Mouse (Mus musculus) limb, embryonic 10.5 days (tissue): Measurements from ENCODE around the gene Btbd2. TPM values are rescaled to one million over a fixed set of nuclear protein-coding genes. Genes with fewer than 3 reads are reported as not detected.

ENCODE experiments used
- DNase-seq: peaks from one replicate; pipeline ENCODE4 v3.0.0-alpha.2; 2017; ENCODE audit warnings: low spot score
- H3K27ac ChIP-seq: fragments of 300-500 bp; sonication (generic); 2 replicates; pipeline ENCODE4 v1.5.1; 2016; ENCODE audit warnings: mild to moderate bottlenecking
- H3K27me3 ChIP-seq: fragments of 300-500 bp; sonication (generic); 2 replicates; pipeline ENCODE4 v1.6.1; 2016; ENCODE audit warnings: low read depth, mild to moderate bottlenecking; ENCODE audit not compliant: poor library complexity, severe bottlenecking
- H3K36me3 ChIP-seq: fragments of 300-500 bp; sonication (generic); 2 replicates; pipeline ENCODE4 v1.6.1; 2016; ENCODE audit warnings: mild to moderate bottlenecking, moderate library complexity
- H3K4me1 ChIP-seq: fragments of 300-500 bp; sonication (generic); 2 replicates; pipeline ENCODE4 v1.6.1; 2016
- H3K4me3 ChIP-seq: fragments of 300-500 bp; sonication (generic); 2 replicates; pipeline ENCODE4 v1.5.1; 2016; ENCODE audit warnings: mild to moderate bottlenecking, moderate library complexity
- H3K9me3 ChIP-seq: fragments of 300-500 bp; sonication (generic); replicated peaks from 2 replicates; pipeline ENCODE4 v1.6.1; 2016; ENCODE audit warnings: mild to moderate bottlenecking
- WGBS: fragments of 180-500 bp; shearing (Covaris S2); methylation state at CpG from one replicate; pipeline ENCODE4 v1.1.7; 2016; 5-methylcytosine and 5-hydroxymethylcytosine counted together
- polyA plus RNA-seq: library from polyadenylated mRNA; unstranded; fragments of >200 nt; fragmentation: Nextera tagmentation; extraction: Ambion mirVana; gene quantifications from 2 replicates; pipeline ENCODE4 v1.2.1, GENCODE M21; 2016

The Btbd2 gene
- polyA plus RNA-seq, 1 experiment from 2014 or later: 98.6 TPM

DNA sequence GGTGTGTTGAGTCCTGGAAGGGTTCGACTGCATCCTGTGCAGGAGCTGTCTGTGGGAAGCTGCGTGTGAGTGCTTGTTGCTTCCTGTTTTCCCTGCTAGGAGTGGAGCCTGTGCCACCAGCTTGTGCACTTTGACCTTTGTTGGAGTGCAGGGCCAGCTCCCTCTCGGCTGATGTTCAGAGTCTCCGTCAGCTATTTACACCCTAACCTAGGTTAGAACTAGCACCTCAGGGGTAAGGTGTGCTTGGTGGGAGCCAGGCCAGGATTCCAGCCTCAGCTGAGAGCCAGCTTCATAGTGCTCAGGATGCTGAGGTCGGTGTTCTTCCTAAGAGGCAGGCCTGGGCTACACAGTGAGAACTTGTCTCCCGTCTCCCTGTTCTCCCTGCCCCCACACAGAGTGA is 21.5 kb downstream of the Btbd2 start:
- Histone ChIP-seq H3K9me3 (no peaks in the 10 kb centered on the region), H3K4me1 (no peaks in the 10 kb centered on the region), H3K36me3 (peaks cover 99% of the 10 kb centered on the region), H3K27ac (no peak overlapping the region), H3K27me3 (no peaks in the 10 kb centered on the region), H3K4me3 (no peak overlapping the region)
- WGBS: 83% methylated on average over 6 of the region's 6 CpGs
- no peak for DNase-seq

DNA sequence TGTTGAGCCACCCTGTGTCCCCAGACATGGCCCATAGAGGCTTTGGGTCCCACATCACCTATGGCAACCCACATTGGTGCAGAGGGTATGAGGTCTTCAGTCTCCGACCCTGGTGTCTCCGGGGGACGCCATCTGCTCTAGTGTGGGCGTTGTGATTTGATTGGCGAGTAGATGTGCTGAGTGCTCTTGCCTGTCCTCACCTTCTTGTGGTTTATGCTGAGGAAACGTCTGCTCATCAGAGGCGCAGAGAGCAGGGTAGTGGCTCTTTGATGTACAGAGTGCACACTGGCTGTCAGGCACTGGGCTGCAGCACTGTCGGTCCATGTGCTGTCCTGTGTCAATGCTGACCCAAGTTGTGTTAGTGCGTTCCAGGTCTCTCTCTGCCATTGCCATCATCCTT is 27.9 kb downstream of the Btbd2 start:
- peaks cover 85% of the 10 kb centered on the region for H3K36me3 ChIP-seq
- H3K4me3 ChIP-seq: no peak overlapping the region
- WGBS: 92% methylated on average over 9 of the region's 9 CpGs
- no peak for DNase-seq
- no peaks in the 10 kb centered on the region for H3K9me3 ChIP-seq
- peaks cover 34% of the 10 kb centered on the region for H3K4me1 ChIP-seq
- H3K27me3 ChIP-seq: no peaks in the 10 kb centered on the region
- no peak overlapping the region for H3K27ac ChIP-seq

DNA sequence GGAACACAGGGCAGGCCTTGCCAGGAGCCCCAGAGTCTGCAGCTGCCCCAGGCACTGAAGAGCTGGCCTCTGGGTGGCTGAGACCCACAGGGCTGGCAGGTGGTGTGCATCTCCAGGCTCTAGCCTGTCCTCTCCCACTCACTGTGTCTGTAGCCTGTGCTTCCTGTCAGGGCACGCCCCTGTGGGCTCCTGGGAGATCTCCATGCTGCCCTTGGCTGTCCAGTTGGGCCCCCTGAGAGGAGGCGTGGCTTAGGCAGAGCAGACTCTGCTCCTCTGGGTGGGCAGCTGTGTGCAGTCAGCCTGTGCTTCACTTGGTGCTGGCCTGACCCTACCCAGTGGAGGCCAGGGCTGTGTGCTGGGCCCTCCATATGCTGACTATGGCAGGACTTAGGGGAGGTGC is 29.2 kb downstream of the Btbd2 start:
- Histone ChIP-seq H3K4me1 (peaks cover 41% of the 10 kb centered on the region), H3K27me3 (no peaks in the 10 kb centered on the region), H3K4me3 (no peak overlapping the region), H3K36me3 (peaks cover 73% of the 10 kb centered on the region), H3K27ac (no peak overlapping the region), H3K9me3 (no peaks in the 10 kb centered on the region)
- no peak for DNase-seq
- 56% methylated on average over 2 of the region's 2 CpGs for WGBS

DNA sequence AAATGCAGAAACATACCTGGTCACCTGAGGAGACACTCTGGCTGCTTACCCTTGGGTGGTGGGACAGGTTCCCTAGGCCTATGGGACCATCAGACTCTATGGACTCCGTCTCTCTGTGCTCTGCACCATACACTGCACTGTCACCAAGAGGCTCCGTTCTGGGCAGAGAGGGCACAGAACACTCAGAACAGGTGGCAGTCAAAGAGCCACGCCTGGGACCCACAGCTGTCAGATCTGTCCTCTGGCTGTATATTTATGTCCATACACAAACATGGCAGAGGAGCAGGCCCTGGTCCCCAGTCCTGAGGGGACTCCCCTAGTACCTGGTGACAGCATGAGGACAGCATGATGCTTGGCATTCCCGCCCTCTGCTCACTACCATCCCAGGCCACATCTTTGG is 31.1 kb downstream of the Btbd2 start:
- peaks cover 49% of the 10 kb centered on the region for H3K4me1 ChIP-seq
- no peak for DNase-seq
- no peaks in the 10 kb centered on the region for H3K9me3 ChIP-seq
- H3K27me3 ChIP-seq: no peaks in the 10 kb centered on the region
- H3K27ac ChIP-seq: 0 out of 2 replicates have a peak overlapping the region, but pooled peaks have one; percentile 11
- 94% methylated on average over 4 of the region's 4 CpGs for WGBS
- no peak overlapping the region for H3K4me3 ChIP-seq
- peaks cover 54% of the 10 kb centered on the region for H3K36me3 ChIP-seq

DNA sequence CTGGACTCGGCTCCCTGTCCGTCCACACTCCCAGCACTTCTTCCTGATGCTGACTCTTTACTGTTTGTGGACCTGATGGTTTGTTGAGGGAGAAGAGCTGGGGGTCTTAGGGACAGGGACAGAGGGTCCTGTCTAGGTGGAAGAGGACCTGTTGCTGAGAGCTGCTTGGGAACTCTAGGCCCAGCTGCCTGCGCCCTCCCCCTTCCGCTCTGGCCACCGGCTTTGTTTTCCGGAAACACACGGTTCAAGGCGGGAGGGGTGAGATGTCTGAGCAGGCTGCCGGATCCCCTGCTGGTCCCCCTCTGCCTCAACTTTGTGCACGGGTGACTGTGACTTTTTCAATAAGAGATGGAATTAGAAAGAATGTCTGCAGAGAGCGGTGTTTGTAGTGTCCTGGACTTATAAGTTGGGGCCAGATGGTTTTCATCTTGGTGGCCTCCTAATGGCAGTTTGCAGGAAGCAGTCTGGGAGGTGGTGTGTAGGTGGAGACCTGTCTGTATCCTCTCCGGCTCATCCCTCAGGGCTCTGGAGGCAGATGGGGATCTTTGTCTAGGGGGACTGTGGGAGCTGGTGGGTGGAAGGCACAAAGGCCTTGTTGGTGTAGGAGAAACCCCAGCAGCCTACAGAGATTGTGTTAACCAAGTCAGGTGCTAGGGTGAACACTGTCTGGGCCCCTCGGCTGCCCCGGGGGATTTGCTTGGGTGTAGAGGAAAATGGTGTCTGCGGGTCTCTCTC is 33.2 kb downstream of the Btbd2 start:
- Histone ChIP-seq H3K27me3 (no peaks in the 10 kb centered on the region), H3K27ac (peak overlapping the region; percentile 97), H3K9me3 (no peaks in the 10 kb centered on the region), H3K36me3 (peaks cover 33% of the 10 kb centered on the region), H3K4me1 (peaks cover 52% of the 10 kb centered on the region), H3K4me3 (peak overlapping the region; percentile 89)
- 13% methylated on average over 15 of the region's 15 CpGs for WGBS
- peak; percentile 81 for DNase-seq

DNA sequence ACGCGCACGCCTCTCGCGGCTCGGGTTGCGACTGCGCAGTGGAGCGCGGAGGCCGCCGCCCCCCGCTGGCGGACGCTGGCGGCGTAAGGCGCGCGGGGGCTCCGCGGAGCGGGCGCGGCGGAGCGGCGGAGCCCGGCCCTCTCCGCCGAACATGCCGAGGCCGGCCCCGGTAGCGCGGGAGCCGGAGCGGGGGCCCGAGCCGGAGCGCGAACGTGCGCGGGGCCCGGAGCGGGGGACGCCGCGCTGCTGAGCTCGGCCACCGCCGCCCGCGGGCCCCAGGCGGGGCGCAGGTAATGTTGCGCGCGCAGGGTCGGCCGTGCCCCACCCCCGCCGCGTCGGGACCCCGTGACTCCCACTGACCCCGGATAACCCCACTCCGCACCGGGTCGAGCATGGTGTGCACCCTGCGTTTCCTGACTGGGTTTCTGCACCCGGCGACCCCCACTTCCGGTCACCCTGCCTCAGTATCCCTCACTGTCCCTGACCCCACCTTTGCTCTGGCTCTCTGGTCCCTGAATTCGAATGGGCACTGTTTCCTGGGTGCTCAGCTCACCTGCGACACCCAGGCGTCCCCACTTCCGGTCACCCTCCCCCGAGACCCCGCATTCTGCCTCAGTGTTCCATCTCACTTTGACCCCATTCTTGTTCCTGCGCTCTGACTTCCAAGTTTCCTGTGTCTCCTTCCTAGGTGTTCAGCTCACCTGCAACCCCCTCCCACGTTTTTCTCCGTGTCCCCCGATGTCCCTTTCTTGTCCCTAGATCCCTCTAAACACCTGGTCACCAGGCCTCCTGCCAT is 34.0 kb downstream of the Btbd2 start, which contains the start of gene Csnk1g2:
Csnk1g2 (plus strand) TSS at position 178 of the 796 bp plus-strand sequence.
- peak; percentile 68 for DNase-seq
- WGBS: under 1% methylated on average over 85 of the region's 85 CpGs
- H3K4me1 ChIP-seq: peaks cover 51% of the 10 kb centered on the region
- H3K4me3 ChIP-seq: peak within 1 kb of the TSS; percentile 89
- H3K9me3 ChIP-seq: no peaks in the 10 kb centered on the region
- H3K27ac ChIP-seq: peak within 1 kb of the TSS; percentile 97
- peaks cover 30% of the 10 kb centered on the region for H3K36me3 ChIP-seq
- H3K27me3 ChIP-seq: no peaks in the 10 kb centered on the region

DNA sequence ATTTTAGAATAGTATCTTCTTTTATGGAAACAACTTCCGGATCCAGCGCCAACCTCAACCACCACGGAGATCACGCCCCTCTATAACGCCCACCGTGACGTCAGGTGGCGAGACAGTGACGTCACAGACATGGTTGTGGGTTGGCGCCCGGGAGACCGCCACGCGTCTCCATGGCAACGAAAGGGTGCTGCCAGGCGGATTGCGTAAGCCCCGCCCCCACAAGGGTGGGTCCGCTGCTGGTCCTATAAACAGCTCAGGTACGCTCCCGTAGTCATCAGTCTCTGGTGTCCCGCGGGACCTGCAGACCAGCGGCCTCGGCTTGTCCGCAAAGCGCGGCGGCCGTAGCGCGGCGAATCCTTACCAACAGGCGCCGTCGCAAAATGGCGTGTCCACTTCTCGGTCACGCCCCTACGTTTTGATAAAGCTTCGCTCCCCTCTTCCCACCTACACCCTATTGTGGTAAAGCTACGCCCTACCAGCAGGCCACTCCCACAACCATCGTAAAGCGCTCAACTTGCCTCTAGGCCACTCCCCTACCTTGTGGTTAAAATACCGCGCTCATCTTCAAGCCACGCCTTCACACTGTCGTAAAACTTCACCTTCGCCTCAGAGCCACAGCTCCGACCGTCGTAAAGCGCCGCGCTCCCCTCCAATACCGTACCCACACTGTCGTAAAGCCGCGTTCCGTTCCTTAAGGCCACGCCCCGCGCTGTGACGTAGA is 34.8 kb downstream of the Btbd2 start:
- Histone ChIP-seq H3K4me3 (peak overlapping the region; percentile 89), H3K4me1 (peaks cover 44% of the 10 kb centered on the region), H3K36me3 (peaks cover 24% of the 10 kb centered on the region), H3K27me3 (no peaks in the 10 kb centered on the region), H3K27ac (peak overlapping the region; percentile 97), H3K9me3 (no peaks in the 10 kb centered on the region)
- DNase-seq: peak; percentile 100
- WGBS: under 1% methylated on average over 64 of the region's 64 CpGs

DNA sequence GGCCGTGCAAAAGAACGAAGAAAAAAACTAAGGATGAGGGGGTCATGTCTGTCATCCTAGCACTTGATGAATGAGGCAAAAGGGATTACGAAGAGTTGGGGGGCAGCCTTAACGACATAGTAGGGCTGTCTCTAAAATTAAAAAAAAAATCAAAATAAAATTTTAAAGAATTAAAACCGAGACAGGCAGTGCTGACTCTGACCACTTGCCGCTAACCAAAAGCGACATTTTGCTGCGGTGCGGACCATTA is 35.3 kb downstream of the Btbd2 start:
- Histone ChIP-seq H3K4me1 (peaks cover 44% of the 10 kb centered on the region), H3K4me3 (peak overlapping the region; percentile 89), H3K9me3 (no peaks in the 10 kb centered on the region), H3K36me3 (peaks cover 25% of the 10 kb centered on the region), H3K27ac (peak overlapping the region; percentile 97), H3K27me3 (no peaks in the 10 kb centered on the region)
- 5% methylated on average over 9 of the region's 9 CpGs for WGBS
- DNase-seq: no peak

DNA sequence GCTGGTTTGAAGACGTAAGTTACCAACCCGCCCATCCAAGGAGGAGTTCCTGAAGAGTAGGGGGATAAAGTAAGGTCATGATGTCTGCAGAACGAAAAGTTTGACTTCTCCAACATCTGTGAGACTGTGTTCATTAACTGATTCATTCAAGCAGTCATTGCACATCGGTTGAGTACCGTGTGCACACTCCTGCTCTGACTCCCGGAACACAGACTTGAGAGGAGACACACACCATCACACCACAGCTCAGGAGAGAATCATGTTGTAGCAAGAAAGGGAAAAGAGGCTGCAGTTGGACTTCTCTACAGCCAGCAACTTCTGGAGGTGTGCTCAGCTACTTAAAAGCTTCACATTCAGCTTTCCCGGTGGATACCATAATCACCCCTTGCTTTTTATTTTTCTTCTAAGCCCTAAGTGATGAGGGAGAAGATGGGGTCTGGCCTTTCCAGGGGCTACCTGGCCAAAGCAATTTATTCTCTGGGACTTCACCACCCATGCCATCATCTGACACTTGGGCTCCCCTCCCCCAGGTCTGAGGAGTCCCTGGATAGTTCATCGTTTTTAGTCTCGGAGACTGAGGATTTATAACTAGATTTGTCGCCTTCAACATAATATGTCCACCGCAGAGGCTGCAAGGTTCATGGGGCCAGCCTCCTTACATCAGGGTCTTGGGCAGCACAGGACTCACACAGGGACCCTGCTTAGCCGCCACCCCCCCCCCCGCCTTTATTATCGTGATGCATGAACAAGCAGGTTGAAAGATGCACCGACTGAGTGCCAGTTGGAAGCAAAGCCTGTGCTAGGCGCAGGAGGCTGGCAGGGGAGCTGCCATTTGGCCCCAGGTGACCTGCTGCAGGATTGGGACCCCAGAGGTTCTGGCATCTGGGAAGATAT is 35.8 kb downstream of the Btbd2 start:
- H3K4me1 ChIP-seq: peaks cover 42% of the 10 kb centered on the region
- WGBS: 62% methylated on average over 16 of the region's 16 CpGs

DNA sequence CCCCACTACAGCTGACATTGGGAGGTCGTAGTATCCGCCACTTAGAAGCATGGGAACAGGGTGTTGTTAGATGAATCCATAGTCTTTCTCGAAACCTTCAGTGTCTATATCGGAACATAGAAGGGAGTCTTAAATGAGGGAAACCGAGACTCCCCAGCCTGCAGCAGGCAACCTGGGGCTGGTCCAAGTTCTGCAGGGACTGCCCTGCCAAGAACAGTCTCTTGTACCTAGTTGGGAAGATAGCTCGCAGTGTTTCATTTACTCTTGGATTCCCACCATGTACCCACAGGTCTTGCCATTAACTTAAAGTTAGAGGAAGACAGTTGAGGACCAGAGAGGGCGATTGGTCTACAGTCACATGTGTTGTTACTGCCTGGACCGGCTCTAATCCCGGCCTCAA is 36.5 kb downstream of the Btbd2 start:
- DNase-seq: no peak
- Histone ChIP-seq H3K36me3 (peaks cover 26% of the 10 kb centered on the region), H3K4me1 (peaks cover 35% of the 10 kb centered on the region), H3K27me3 (no peaks in the 10 kb centered on the region), H3K4me3 (peak overlapping the region; percentile 6; the same call in 1 of the 2 replicates), H3K27ac (0 out of 2 replicates have a peak overlapping the region, but pooled peaks have one; percentile 16), H3K9me3 (no peaks in the 10 kb centered on the region)
- WGBS: 87% methylated on average over 9 of the region's 9 CpGs

More for the DNA sequence above, 35.8 kb downstream of the Btbd2 start:
- Histone ChIP-seq H3K27me3 (no peaks in the 10 kb centered on the region), H3K9me3 (no peaks in the 10 kb centered on the region), H3K36me3 (peaks cover 26% of the 10 kb centered on the region), H3K27ac (peak overlapping the region; percentile 97), H3K4me3 (peak overlapping the region; percentile 89)
- no peak for DNase-seq

DNA sequence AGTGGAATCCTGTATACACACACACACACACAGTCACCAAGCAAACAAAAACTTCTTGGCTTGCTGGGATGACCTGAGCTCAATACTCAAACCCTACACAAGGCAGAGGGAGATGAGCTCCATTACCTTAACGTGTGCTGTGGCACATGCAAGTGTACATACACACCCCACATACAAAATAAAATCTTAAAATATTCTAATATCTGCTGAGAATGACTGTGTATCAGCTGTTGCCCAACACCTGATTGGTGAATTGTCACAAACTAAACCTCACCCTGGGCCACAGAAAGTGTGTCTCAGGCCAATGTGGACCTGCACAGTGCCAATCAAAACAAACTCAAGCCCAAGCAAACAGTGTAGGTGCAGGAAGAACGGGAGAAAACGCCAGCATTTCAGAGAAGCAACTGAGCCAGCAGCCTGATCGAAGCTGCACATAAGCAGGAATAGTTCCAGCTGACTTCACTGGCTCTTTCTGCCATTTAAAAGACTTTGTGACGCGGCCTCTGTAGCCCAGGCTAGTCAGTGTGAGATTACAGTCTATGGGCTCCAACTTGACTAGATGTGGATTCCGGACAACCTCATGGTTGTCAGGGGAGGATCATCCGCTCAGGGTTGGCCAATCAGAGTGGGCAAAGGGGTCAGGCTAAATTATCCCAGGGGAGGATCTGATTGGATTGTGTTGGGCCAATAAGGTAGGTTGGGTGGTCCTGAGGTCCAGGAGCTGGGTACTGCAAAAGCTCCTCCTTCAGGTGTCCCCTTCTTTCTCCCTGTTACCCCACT is 37.2 kb downstream of the Btbd2 start:
- Histone ChIP-seq H3K27ac (0 out of 2 replicates have a peak overlapping the region, but pooled peaks have one; percentile 25), H3K27me3 (no peaks in the 10 kb centered on the region)

More for the DNA sequence above, 37.2 kb downstream of the Btbd2 start:
- Histone ChIP-seq H3K4me3 (no peak overlapping the region), H3K4me1 (peaks cover 28% of the 10 kb centered on the region), H3K36me3 (peaks cover 26% of the 10 kb centered on the region), H3K9me3 (no peaks in the 10 kb centered on the region)
- 34% methylated on average over 8 of the region's 8 CpGs for WGBS
- DNase-seq: no peak
